Mouse (Mus musculus) ES-Bruce4 (cell line): ENCODE measurements at regions not wholly inside any gene's neighbourhood (a gene's known extent, or its start where the extent isn't known, plus 50 kb on each side); places are given as distances from the start of the nearest gene placed in this dataset.

Source experiments
- H3K27ac ChIP-seq: 2 replicates; pipeline ENCODE4 v1.5.1; 2012; ENCODE audit warnings: low read length, inconsistent platforms; ENCODE audit not compliant: insufficient read depth
- H3K27me3 ChIP-seq: 2 replicates; pipeline ENCODE4 v1.6.1; 2012; ENCODE audit warnings: mild to moderate bottlenecking, low read length, inconsistent platforms; ENCODE audit not compliant: control insufficient read depth, poor library complexity, insufficient read depth, severe bottlenecking
- H3K36me3 ChIP-seq: 2 replicates; pipeline ENCODE4 v1.6.1; 2012; ENCODE audit warnings: inconsistent platforms, mild to moderate bottlenecking, low read length, moderate library complexity; ENCODE audit not compliant: control insufficient read depth, poor library complexity, insufficient read depth, severe bottlenecking
- H3K4me1 ChIP-seq: one replicate; pipeline ENCODE4 v1.8.1; 2011; ENCODE audit warnings: low read length; ENCODE audit not compliant: control insufficient read depth, insufficient read depth
- H3K4me3 ChIP-seq: 2 replicates; pipeline ENCODE4 v1.5.1; 2011; ENCODE audit warnings: low read depth, mild to moderate bottlenecking, low read length
- H3K9ac ChIP-seq: 2 replicates; pipeline ENCODE4 v1.6.1; 2012; ENCODE audit warnings: low read depth, mild to moderate bottlenecking, inconsistent platforms; ENCODE audit not compliant: poor library complexity, severe bottlenecking
- H3K9me3 ChIP-seq: replicated peaks from 2 replicates; pipeline ENCODE4 v1.6.1; 2012; ENCODE audit warnings: mild to moderate bottlenecking, low read length, inconsistent platforms; ENCODE audit not compliant: control insufficient read depth, poor library complexity, insufficient read depth, severe bottlenecking
- CTCF ChIP-seq: IDR thresholded peaks from one replicate; pipeline ENCODE4 v1.8.1; 2011; ENCODE audit warnings: low read depth, low read length
- EP300 ChIP-seq: IDR thresholded peaks from 2 replicates; pipeline ENCODE4 v1.6.1; 2011; ENCODE audit warnings: low read depth, low read length; ENCODE audit not compliant: insufficient read depth
- POLR2A ChIP-seq: IDR thresholded peaks from one replicate; pipeline ENCODE4 v1.8.1; 2011; ENCODE audit warnings: low read length; ENCODE audit not compliant: insufficient read depth

DNA sequence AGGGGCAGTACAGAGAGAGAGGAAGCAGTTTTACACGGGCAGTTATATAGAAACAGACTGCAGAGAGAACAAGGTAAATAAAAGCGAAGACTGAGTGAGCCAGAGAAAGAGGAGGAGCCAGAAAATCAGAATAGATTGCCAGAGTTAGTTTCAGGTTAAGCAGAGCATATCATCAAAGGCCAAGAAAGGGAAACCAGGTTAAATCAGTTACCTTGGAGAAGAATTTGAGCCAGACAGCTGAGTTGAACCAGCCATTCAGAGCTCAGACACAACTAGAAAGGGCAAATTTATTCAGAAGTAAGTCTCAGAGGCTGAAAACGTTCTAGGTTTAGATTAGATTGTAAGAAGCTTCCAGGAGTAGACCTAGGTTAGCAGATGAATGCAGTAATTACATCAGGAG lies 858.6 kb downstream of the Adgrl3 start:
- H3K27me3 ChIP-seq, result no peaks in the 10 kb centered on the region
- no peaks in the 10 kb centered on the region for H3K9me3 ChIP-seq
- no peaks in the 10 kb centered on the region for H3K4me1 ChIP-seq
- no peak overlapping the region for H3K27ac ChIP-seq
- no peak overlapping the region for H3K9ac ChIP-seq
- H3K4me3 ChIP-seq, result no peak overlapping the region
- no peaks in the 10 kb centered on the region for H3K36me3 ChIP-seq
- no peak for TF ChIP-seq EP300
- TF ChIP-seq CTCF, result no peak
- TF ChIP-seq POLR2A, result no peak

DNA sequence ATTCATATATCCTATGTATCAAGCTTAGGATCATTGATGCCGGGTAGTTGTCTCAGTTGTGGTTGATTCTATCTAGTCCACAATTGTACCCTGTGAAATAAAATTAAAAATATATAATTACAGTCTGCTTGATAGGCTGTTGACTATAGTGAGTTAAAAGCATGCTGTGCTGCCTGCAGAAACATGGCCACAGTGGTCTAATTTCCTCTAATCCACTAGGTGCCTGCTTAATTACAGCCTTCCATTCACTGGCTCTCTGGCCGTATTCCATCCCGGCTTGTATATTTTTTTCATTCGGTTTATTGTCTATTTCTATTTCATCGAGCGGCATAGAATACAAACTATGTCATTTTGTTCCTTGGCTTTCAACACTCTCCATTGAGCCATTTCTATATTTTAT lies 873.4 kb downstream of the Adgrl3 start:
- H3K4me1 ChIP-seq, result no peaks in the 10 kb centered on the region
- H3K4me3 ChIP-seq, result no peak overlapping the region
- H3K9ac ChIP-seq, result no peak overlapping the region
- no peaks in the 10 kb centered on the region for H3K27me3 ChIP-seq
- H3K9me3 ChIP-seq, result no peaks in the 10 kb centered on the region
- H3K27ac ChIP-seq, result no peak overlapping the region
- TF ChIP-seq EP300, result no peak
- no peak for TF ChIP-seq CTCF
- TF ChIP-seq POLR2A, result no peak
- H3K36me3 ChIP-seq, result no peaks in the 10 kb centered on the region

DNA sequence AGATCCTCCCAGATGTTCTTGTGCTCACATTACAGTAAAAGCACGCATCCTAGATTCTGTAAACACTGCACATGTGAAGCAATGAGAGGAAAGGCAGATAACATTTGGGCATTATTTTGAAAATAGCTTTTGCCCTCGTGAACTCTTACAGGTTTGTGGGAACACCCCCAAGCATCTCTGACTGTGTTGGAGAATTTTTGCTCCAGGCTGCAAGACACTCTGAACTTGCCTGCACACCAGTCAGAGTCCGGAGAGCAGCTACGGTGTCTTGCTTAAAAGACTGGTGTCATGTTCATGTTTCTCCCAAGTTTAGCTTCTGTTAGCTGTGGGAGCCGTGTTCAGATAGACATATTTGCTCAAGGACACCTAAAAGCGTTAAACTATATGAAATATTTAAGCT lies 889.4 kb downstream of the Adgrl3 start:
- TF ChIP-seq EP300, result no peak
- TF ChIP-seq CTCF, result no peak
- no peak for TF ChIP-seq POLR2A
- no peaks in the 10 kb centered on the region for H3K4me1 ChIP-seq
- no peak overlapping the region for H3K9ac ChIP-seq
- H3K27ac ChIP-seq, result no peak overlapping the region
- no peaks in the 10 kb centered on the region for H3K36me3 ChIP-seq
- H3K9me3 ChIP-seq, result no peaks in the 10 kb centered on the region
- H3K4me3 ChIP-seq, result no peak overlapping the region
- no peaks in the 10 kb centered on the region for H3K27me3 ChIP-seq

DNA sequence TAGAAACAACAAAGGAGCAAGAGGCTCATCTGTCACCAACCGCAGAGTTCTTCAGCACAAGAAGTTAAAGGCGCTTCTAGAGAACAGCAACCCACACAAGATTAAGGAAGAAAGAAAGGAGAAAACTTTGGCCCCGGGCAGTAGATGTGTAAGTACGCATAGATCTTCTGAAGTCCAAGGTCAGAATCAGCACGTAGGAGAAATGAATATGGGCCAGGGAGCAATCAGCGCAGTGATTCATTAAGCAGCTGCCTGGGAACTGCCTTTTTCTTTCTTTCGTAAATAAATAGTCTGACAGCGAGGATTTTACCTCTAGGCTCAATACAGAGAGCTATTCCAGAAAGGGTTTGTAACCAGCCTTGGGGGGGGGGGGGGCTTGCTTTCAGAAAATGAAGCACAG lies 890.0 kb downstream of the Adgrl3 start:
- no peaks in the 10 kb centered on the region for H3K36me3 ChIP-seq
- no peaks in the 10 kb centered on the region for H3K4me1 ChIP-seq
- no peak overlapping the region for H3K27ac ChIP-seq
- H3K9ac ChIP-seq, result no peak overlapping the region
- H3K9me3 ChIP-seq, result no peaks in the 10 kb centered on the region
- H3K27me3 ChIP-seq, result no peaks in the 10 kb centered on the region
- TF ChIP-seq POLR2A (no peak), CTCF (no peak)
- H3K4me3 ChIP-seq, result no peak overlapping the region

DNA sequence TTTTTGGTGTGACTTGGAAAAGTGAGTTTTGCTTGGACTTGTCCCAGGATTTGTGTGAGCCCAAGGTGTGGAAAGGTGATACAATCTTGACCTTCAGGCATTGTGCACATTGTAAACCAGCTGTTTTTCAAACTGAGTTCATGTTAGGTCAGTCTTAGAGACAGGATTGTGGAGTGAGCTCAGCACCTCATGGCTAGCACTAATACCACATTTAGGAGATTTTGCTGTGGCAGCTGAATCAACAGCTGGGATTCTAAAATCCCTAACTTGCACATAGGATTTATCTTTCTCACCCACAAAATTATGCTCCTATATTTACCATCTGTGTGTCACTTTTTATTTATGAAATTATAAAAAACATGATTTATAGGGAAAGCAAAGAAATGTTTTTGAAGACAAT lies 896.7 kb downstream of the Adgrl3 start:
- no peak overlapping the region for H3K27ac ChIP-seq
- no peaks in the 10 kb centered on the region for H3K4me1 ChIP-seq
- no peaks in the 10 kb centered on the region for H3K36me3 ChIP-seq
- peaks cover 7% of the 10 kb centered on the region; the same call in 1 of the 2 replicates for H3K9me3 ChIP-seq
- no peak for TF ChIP-seq EP300
- no peak for TF ChIP-seq POLR2A
- no peak for TF ChIP-seq CTCF
- no peak overlapping the region for H3K9ac ChIP-seq
- no peaks in the 10 kb centered on the region for H3K27me3 ChIP-seq
- H3K4me3 ChIP-seq, result no peak overlapping the region

DNA sequence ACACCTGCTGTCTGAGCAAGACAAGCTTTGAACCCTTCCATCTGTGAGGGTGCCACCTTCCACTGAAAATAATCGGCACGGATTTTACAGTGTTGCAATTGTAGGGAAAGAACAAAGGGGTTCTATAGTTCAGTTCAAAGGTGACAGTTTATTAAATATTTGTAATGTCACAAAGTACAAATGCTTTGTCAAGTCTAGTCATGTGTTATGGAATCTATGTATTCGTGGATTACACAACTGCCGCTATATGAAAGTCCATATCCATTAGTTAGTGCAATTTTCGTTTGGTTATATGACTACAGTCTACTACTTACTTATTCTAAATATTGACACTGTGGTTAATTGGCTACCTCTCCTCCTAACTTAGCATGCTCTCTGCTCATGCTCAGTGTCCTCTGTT lies 920.9 kb downstream of the Adgrl3 start:
- Histone ChIP-seq H3K36me3 (no peaks in the 10 kb centered on the region), H3K27me3 (no peaks in the 10 kb centered on the region)
- no peak for TF ChIP-seq EP300
- TF ChIP-seq CTCF, result no peak
- TF ChIP-seq POLR2A, result no peak

More for the DNA sequence above, 920.9 kb downstream of the Adgrl3 start:
- Histone ChIP-seq H3K4me3 (no peak overlapping the region), H3K4me1 (no peaks in the 10 kb centered on the region), H3K27ac (no peak overlapping the region), H3K9ac (no peak overlapping the region), H3K9me3 (no peaks in the 10 kb centered on the region)
